Mouse (Mus musculus): ENCODE data around the gene Gm3532.
"Not testable (repeated sequence)": the region's sequence is repeated elsewhere in the genome, so short reads cannot be mapped to it uniquely, and the experiment has no call there.

The Gm3532 gene

GRCm38 (mm10) chr14:5538196-5538595, at the start of gene Gm3532:
Gene Gm3532, plus strand, starts transcription at chr14:5538496.
- DNase-seq (ENCODE audit: low read depth, low spot score), result not testable (repeated sequence)

- DNase-seq (ENCODE audit: low read depth, low spot score), result not testable (repeated sequence)
Measured at GRCm38 (mm10) chr14:5501374-5501773, 36.9 kb upstream of the Gm3532 start, which contains the start of gene Gm3488. Gene Gm3488, plus strand, starts transcription at chr14:5501674.
